Mouse (Mus musculus): ENCODE data around the gene Hipk4.

- TF ChIP-seq CTCF (IDR thresholded peaks at IDR 0.05; ENCODE audit: extremely low read depth, insufficient read depth, insufficient read length, insufficient replicate concordance), result no peak
- TF ChIP-seq POLR2A (IDR thresholded peaks at IDR 0.05; ENCODE audit: low read depth, low read length), result no peak
Measured at GRCm38 (mm10) chr7:27536618-27537017, 13.6 kb downstream of the Hipk4 start.
